In the genomic region with DNA sequence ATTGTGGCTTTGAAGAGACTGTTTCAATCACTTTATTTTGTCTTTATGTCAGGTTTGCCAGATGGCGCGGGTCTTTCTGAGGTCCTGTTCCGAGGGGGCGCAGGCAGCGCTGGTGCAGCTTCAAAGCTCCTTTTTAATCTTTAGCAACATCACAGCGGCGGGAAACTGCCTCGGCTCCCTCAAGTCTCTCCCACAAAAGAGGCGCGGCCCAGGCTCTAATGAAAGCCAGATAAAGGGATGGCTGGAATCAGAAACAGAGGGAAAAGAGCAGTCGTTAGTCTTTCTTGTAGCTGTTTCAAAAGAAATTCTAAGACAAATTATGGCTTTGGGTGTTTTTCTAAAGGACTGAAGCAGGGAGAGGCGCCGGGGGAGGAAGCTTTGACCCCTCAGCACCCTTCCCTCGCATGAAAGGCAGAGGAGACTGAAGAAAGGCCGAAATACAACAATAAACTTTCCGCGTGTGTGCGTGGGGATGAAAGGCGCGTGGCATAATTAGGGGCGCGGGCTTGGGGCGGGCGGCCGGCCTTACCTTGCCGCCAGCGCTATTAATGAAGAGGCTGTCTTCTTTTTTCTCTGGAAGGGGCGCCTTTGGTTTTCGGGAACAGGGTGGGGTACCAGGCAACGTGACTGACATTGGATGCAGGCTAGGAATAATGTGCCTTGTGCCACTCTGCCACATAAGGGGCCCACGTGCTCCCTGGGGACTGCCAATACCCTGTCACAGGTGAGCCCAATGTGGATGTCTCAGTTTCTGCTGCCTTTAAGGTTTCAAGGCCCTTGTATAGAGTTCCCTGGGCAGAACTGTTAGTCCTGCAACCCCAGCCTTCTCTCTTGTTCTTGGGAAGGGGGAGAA, we compare ENCODE assay signal across 11 mouse cellular contexts. TPM values are rescaled to one million over a fixed set of nuclear protein-coding genes. Genes with fewer than 3 reads are reported as not detected.
DNase-seq lines count a peak whose midpoint lies in the region; ATAC-seq lines count a peak whose summit lies in the region.
"Had no signal": no experiment of that assay in that cellular context is flagged by ENCODE, and none has a peak within 500 bp of the region (broad histone marks: within the 10 kb centered on the region; RNA-seq: fewer than 3 reads in every experiment).

No protein-coding gene starts in this region.

- H3K9me3 ChIP-seq in forebrain, embryonic 11.5 days (ENCODE audit: control insufficient read depth, low read length): no peaks in the 10 kb centered on the region
- H3K9me3 ChIP-seq in midbrain, embryonic 11.5 days (ENCODE audit: control insufficient read depth, low read length): no peaks in the 10 kb centered on the region

- 0 out of 2 replicates have a peak, but pooled peaks have one; percentile 49 for ATAC-seq in forebrain, embryonic 11.5 days (replicated peaks; ENCODE audit: low FRiP score)
- no peak for ATAC-seq in midbrain, embryonic 11.5 days (ENCODE audit: low FRiP score)
- ATAC-seq in erythroid progenitor cell, adult 5-6 weeks (replicated peaks; ENCODE audit: low FRiP score, poor library complexity, severe bottlenecking): no peak

- H3K4me2 ChIP-seq in forebrain, embryonic 11.5 days (ENCODE audit: low read depth, low read length, severe bottlenecking): 0 out of 2 replicates have a peak overlapping the region, but pooled peaks have one; percentile 21
- no peak overlapping the region for H3K4me2 ChIP-seq in midbrain, embryonic 11.5 days
- H3K4me2 ChIP-seq: heart, embryonic 12.5 days had no signal

- DNase-seq in kidney, postnatal 10 days: peak; percentile 28
- DNase-seq in kidney, postnatal 25 days: no peak
- peak; percentile 53 for DNase-seq in embryo, embryonic 10 days (ENCODE audit: low spot score)
- DNase-seq in forebrain, embryonic 11.5 days (ENCODE audit: low spot score): peak; percentile 65
- peak; percentile 87 for DNase-seq in midbrain, embryonic 11.5 days (ENCODE audit: low spot score, missing footprints)
- no peak for DNase-seq in ovary, postnatal 14 days (ENCODE audit: low spot score)
- no peak for DNase-seq in yolk sac, embryonic 10.5 days (ENCODE audit: low spot score)
- DNase-seq: cerebellum, postnatal 14 days had no signal

- peak overlapping the region; percentile 14; the same call in 1 of the 2 replicates for H3K9ac ChIP-seq in forebrain, embryonic 11.5 days (ENCODE audit: low read length)
- H3K9ac ChIP-seq in midbrain, embryonic 11.5 days (ENCODE audit: low read length): no peak overlapping the region
- H3K9ac ChIP-seq: heart, embryonic 12.5 days; liver, embryonic 14.5 days had no signal

- no peaks in the 10 kb centered on the region for H3K36me3 ChIP-seq in forebrain, embryonic 11.5 days (ENCODE audit: control insufficient read depth, insufficient read depth, low read length)
- H3K36me3 ChIP-seq in midbrain, embryonic 11.5 days (ENCODE audit: control insufficient read depth, insufficient read depth, low read length): no peaks in the 10 kb centered on the region
- H3K36me3 ChIP-seq: heart, embryonic 12.5 days had no signal

- peaks cover 3% of the 10 kb centered on the region; the same call in 1 of the 2 replicates for H3K4me1 ChIP-seq in forebrain, embryonic 11.5 days (replicated peaks; ENCODE audit: control insufficient read depth, insufficient read depth, low read length)
- H3K4me1 ChIP-seq in midbrain, embryonic 11.5 days (ENCODE audit: control insufficient read depth, insufficient read depth, low read length): no peaks in the 10 kb centered on the region
- H3K4me1 ChIP-seq: heart, embryonic 12.5 days had no signal

- no peak overlapping the region for H3K4me3 ChIP-seq in forebrain, embryonic 11.5 days (ENCODE audit: low read depth, low read length)
- no peak overlapping the region for H3K4me3 ChIP-seq in midbrain, embryonic 11.5 days (ENCODE audit: low read depth, low read length)
- H3K4me3 ChIP-seq: heart, embryonic 12.5 days had no signal

- 29% methylated on average over 31 of the region's 31 CpGs for WGBS in forebrain, embryonic 11.5 days
- 53% methylated on average over 31 of the region's 31 CpGs for WGBS in midbrain, embryonic 11.5 days

- no peaks in the 10 kb centered on the region for H3K27me3 ChIP-seq in forebrain, embryonic 11.5 days (ENCODE audit: control insufficient read depth, insufficient read depth, low read length)
- H3K27me3 ChIP-seq in midbrain, embryonic 11.5 days (ENCODE audit: control insufficient read depth, insufficient read depth, low read length): no peaks in the 10 kb centered on the region

- H3K27ac ChIP-seq in forebrain, embryonic 11.5 days (ENCODE audit: low read depth, low read length): peak overlapping the region; percentile 46; the same call in 1 of the 2 replicates
- H3K27ac ChIP-seq in midbrain, embryonic 11.5 days (ENCODE audit: low read depth, low read length): peak overlapping the region; percentile 7; the same call in 1 of the 2 replicates
- H3K27ac ChIP-seq: liver, embryonic 14.5 days had no signal

RNA-seq across cellular contexts. Expression of a gene that starts 20.5 kb away (rescaled TPM):
- 81.9 and 99.8 TPM in 2 replicates for polyA plus RNA-seq in forebrain, embryonic 11.5 days (2014; fragmentation: Nextera tagmentation; extraction: Ambion mirVana)
- 85.7 and 89.2 TPM in 2 replicates for polyA plus RNA-seq in midbrain, embryonic 11.5 days (2014; fragmentation: Nextera tagmentation; extraction: Ambion mirVana)
- 50.5 and 117 TPM in 2 replicates for total RNA-seq in erythroid progenitor cell, adult 5-6 weeks (2015; ENCODE audit: low replicate concordance)
- 34.1 and 47.1 TPM in 2 replicates for total RNA-seq in erythroid progenitor cell, adult 5-6 weeks (2017; ENCODE audit: low replicate concordance)

Comparison
In these comparisons a context has a peak if more than half of its experiments do, and no peak if none do; other contexts are left out.
1. DNase-seq: peak in kidney, postnatal 10 days (single experiment), embryo, embryonic 10 days (single experiment), forebrain, embryonic 11.5 days (single experiment) and midbrain, embryonic 11.5 days (single experiment); none in kidney, postnatal 25 days (0 of 2), ovary, postnatal 14 days (single experiment) and yolk sac, embryonic 10.5 days (single experiment).